Mouse (Mus musculus) adrenal gland, adult 18-20 months (tissue): ENCODE data around the gene Olfr742. TPM values are rescaled to one million over a fixed set of nuclear protein-coding genes. Genes with fewer than 3 reads are reported as not detected.

Experiments
- DNase-seq, 2 experiments: peaks; one replicate each; pipeline ENCODE4 v3.0.0; 2021 to 2022; ENCODE audit warnings: low spot score in 2 of 2
- long read RNA-seq, 2 experiments: library from polyadenylated mRNA; stranded (forward); transcript quantifications; one replicate each; pipeline ENCODE4 v2.0.0; 2021
- total RNA-seq, 2 experiments: library from RNA; stranded (reverse); gene quantifications; 1 replicate in 1 of 2; 2 replicates in 1 of 2; pipeline ENCODE4 v1.2.3; 2021

Gene Olfr742
- not detected for total RNA-seq
- long read RNA-seq, experiment 1: 0 reads
- long read RNA-seq, experiment 2: 0 reads

DNA sequence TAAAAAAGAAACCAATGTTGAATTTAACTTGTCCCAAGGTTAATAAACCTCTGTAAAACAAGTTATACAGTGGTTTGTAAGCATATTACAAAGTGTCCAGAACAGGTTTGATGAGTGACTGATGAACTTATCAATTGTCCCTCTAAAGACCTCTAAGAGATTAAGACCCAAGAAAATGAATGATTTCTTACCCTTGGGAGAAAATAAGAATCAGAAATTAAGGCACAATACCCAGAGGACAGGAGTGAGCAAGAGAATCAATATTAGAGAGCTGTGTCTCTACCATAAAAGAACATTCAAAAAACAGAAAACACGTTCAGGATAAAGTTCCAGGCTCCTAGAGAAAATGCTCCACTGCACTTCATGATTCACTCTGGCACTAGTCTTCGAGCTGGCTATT lies at the start of gene Olfr742:
Gene Olfr742 (plus strand): TSS at position 301 of the 400 bp plus-strand sequence.
- DNase-seq: no peak

GRCm38 (mm10) chr14:50472438-50472837 lies 31.0 kb upstream of the Olfr742 start, which contains the start of gene Olfr741:
Gene Olfr741, plus strand, starts transcription at chr14:50472738.
- DNase-seq: no peak

DNA sequence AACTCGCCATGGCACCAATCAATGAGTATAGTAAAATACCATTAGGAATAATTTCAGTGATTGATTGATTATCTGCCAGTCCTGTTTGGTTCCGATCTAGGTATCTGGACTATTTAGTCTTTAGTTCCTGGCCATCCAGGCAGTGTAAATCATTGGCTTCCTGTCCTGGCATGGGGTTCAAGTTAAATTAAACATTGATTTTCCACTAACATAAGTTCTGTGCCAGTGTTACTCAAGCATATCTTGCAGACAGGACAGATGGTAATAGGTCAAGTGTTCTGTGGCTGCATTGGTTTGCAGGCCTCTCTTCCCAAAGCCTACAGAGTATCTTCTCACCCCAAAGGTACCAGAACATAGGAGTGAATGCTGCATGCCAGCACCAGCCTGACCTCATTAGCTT lies 25.0 kb upstream of the Olfr742 start:
- DNase-seq: no peak

DNA sequence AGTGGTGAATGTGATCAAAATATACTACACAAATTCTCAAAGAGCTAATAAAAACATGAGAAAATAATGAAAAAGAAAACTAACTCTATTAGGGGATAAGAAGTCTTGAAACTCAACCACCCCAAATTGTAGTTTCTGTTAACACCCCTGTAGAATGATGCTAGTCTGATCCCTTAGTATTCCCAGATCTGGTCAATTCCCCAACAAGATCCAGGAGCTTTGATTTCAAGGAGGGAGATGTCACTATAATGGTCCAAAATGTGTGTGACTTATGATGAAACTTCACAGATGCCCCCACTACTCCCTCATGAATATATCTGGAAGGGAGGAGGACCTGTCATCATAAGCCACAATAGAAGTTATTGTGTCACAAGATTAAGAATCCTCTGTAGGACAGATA lies 18.1 kb downstream of the Olfr742 start, which contains the start of gene Olfr743:
Gene Olfr743 (plus strand): TSS at position 301 of the 400 bp plus-strand sequence.
- DNase-seq: no peak

- DNase-seq: no peak
Measured at GRCm38 (mm10) chr14:50552734-50553133, 49.3 kb downstream of the Olfr742 start.

Other genes with a start within 250 kb of the Olfr742 start
- gene Olfr732, start 219.4 kb upstream of the Olfr742 start, total RNA-seq: not detected
- not detected for gene Olfr733, start 202.1 kb upstream of the Olfr742 start, total RNA-seq
- not detected for gene Olfr734, start 176.8 kb upstream of the Olfr742 start, total RNA-seq
- not detected for gene Olfr735, start 154.7 kb upstream of the Olfr742 start, total RNA-seq
- gene Tlr11, start 145.7 kb upstream of the Olfr742 start, total RNA-seq: under 1 TPM; 0.10 to 0.54 TPM
- not detected for gene Olfr736, start 122.4 kb upstream of the Olfr742 start, total RNA-seq
- not detected for gene Olfr738, start 96.0 kb upstream of the Olfr742 start, total RNA-seq
- gene Olfr739, start 85.0 kb upstream of the Olfr742 start, total RNA-seq: not detected
- gene Olfr740, start 58.1 kb upstream of the Olfr742 start, total RNA-seq: not detected
- not detected for gene Olfr741, start 30.9 kb upstream of the Olfr742 start, total RNA-seq
- not detected for gene Olfr743, start 18.2 kb downstream of the Olfr742 start, total RNA-seq
- not detected for gene Olfr744, start 111.3 kb downstream of the Olfr742 start, total RNA-seq
- not detected for gene Olfr745, start 135.8 kb downstream of the Olfr742 start, total RNA-seq
- gene Olfr746, start 143.5 kb downstream of the Olfr742 start, total RNA-seq: not detected
- not detected for gene Olfr747, start 189.6 kb downstream of the Olfr742 start, total RNA-seq
- not detected for gene Olfr748, start 203.8 kb downstream of the Olfr742 start, total RNA-seq
- not detected for gene Olfr749, start 241.5 kb downstream of the Olfr742 start, total RNA-seq